Mouse (Mus musculus): ENCODE measurements at regions not wholly inside any gene's neighbourhood (a gene's known extent, or its start where the extent isn't known, plus 50 kb on each side); places are given as distances from the start of the nearest gene placed in this dataset.
A peak's percentile ranks its signal among the peaks of the same experiment; 100 is the strongest.

GRCm38 (mm10) chr8:7234006-7234405 lies 1427.0 kb downstream of the Efnb2 start:
- Histone ChIP-seq H3K9me3 (ENCODE audit: control insufficient read depth, low read length) (no peaks in the 10 kb centered on the region), H3K4me1 (replicated peaks; ENCODE audit: control insufficient read depth, insufficient read depth, low read length) (no peaks in the 10 kb centered on the region), H3K9ac (no peak overlapping the region), H3K27ac (no peak overlapping the region), H3K27me3 (ENCODE audit: control insufficient read depth, insufficient read depth, low read length) (no peaks in the 10 kb centered on the region), H3K4me2 (replicated peaks) (no peak overlapping the region), H3K4me3 (replicated peaks; ENCODE audit: low read length) (no peak overlapping the region), H3K36me3 (replicated peaks; ENCODE audit: control insufficient read depth, insufficient read depth) (no peaks in the 10 kb centered on the region)
- ATAC-seq (ENCODE audit: low FRiP score) = no peak
- 76% methylated on average over 3 of the region's 3 CpGs for WGBS
- no peak for DNase-seq (ENCODE audit: low spot score)

- Histone ChIP-seq H3K27me3 (ENCODE audit: control insufficient read depth, insufficient read depth, low read length) (no peaks in the 10 kb centered on the region), H3K4me3 (replicated peaks; ENCODE audit: low read length) (no peak overlapping the region), H3K4me2 (replicated peaks) (no peak overlapping the region), H3K9ac (no peak overlapping the region), H3K9me3 (ENCODE audit: control insufficient read depth, low read length) (no peaks in the 10 kb centered on the region), H3K27ac (no peak overlapping the region), H3K36me3 (replicated peaks; ENCODE audit: control insufficient read depth, insufficient read depth) (no peaks in the 10 kb centered on the region), H3K4me1 (replicated peaks; ENCODE audit: control insufficient read depth, insufficient read depth, low read length) (no peaks in the 10 kb centered on the region)
- WGBS = 76% methylated on average over 3 of the region's 3 CpGs
- ATAC-seq (ENCODE audit: low FRiP score) (no peak), DNase-seq (ENCODE audit: low spot score) (no peak)
Measured at GRCm38 (mm10) chr8:7219300-7219699, 1441.7 kb downstream of the Efnb2 start.

GRCm38 (mm10) chr8:7207178-7207577 lies 1453.9 kb downstream of the Efnb2 start:
- Histone ChIP-seq H3K4me1 (replicated peaks; ENCODE audit: control insufficient read depth, insufficient read depth, low read length) (no peaks in the 10 kb centered on the region), H3K27ac (no peak overlapping the region), H3K27me3 (ENCODE audit: control insufficient read depth, insufficient read depth, low read length) (no peaks in the 10 kb centered on the region), H3K4me2 (replicated peaks) (no peak overlapping the region), H3K36me3 (replicated peaks; ENCODE audit: control insufficient read depth, insufficient read depth) (no peaks in the 10 kb centered on the region), H3K9ac (no peak overlapping the region), H3K4me3 (replicated peaks; ENCODE audit: low read length) (no peak overlapping the region), H3K9me3 (ENCODE audit: control insufficient read depth, low read length) (no peaks in the 10 kb centered on the region)
- 54% methylated on average over 3 of the region's 3 CpGs for WGBS
- DNase-seq (ENCODE audit: low spot score) (no peak), ATAC-seq (ENCODE audit: low FRiP score) (no peak)

GRCm38 (mm10) chr8:7206596-7206995 lies 1454.4 kb downstream of the Efnb2 start:
- ATAC-seq (ENCODE audit: low FRiP score) (no peak), DNase-seq (ENCODE audit: low spot score) (no peak)
- Histone ChIP-seq H3K9ac (no peak overlapping the region), H3K27ac (no peak overlapping the region), H3K4me1 (replicated peaks; ENCODE audit: control insufficient read depth, insufficient read depth, low read length) (no peaks in the 10 kb centered on the region), H3K4me2 (replicated peaks) (no peak overlapping the region), H3K9me3 (ENCODE audit: control insufficient read depth, low read length) (no peaks in the 10 kb centered on the region), H3K4me3 (replicated peaks; ENCODE audit: low read length) (no peak overlapping the region), H3K27me3 (ENCODE audit: control insufficient read depth, insufficient read depth, low read length) (no peaks in the 10 kb centered on the region), H3K36me3 (replicated peaks; ENCODE audit: control insufficient read depth, insufficient read depth) (no peaks in the 10 kb centered on the region)

- no peak for DNase-seq (ENCODE audit: low spot score)
- H3K27ac ChIP-seq = no peak overlapping the region
- H3K27me3 ChIP-seq (ENCODE audit: control insufficient read depth, insufficient read depth, low read length) = no peaks in the 10 kb centered on the region
- H3K9me3 ChIP-seq (ENCODE audit: control insufficient read depth, low read length) = no peaks in the 10 kb centered on the region
- ATAC-seq (ENCODE audit: low FRiP score) = no peak
- H3K36me3 ChIP-seq (replicated peaks; ENCODE audit: control insufficient read depth, insufficient read depth) = no peaks in the 10 kb centered on the region
- 78% methylated on average over 4 of the region's 4 CpGs for WGBS
- H3K9ac ChIP-seq = no peak overlapping the region
- H3K4me1 ChIP-seq (replicated peaks; ENCODE audit: control insufficient read depth, insufficient read depth, low read length) = no peaks in the 10 kb centered on the region
- no peak overlapping the region for H3K4me3 ChIP-seq (replicated peaks; ENCODE audit: low read length)
- H3K4me2 ChIP-seq (replicated peaks) = no peak overlapping the region
Measured at GRCm38 (mm10) chr8:7205086-7205485, 1456.0 kb downstream of the Efnb2 start.

GRCm38 (mm10) chr8:7190726-7191125 lies 1470.3 kb downstream of the Efnb2 start:
- Histone ChIP-seq H3K27me3 (ENCODE audit: control insufficient read depth, insufficient read depth, low read length) (no peaks in the 10 kb centered on the region), H3K36me3 (replicated peaks; ENCODE audit: control insufficient read depth, insufficient read depth) (no peaks in the 10 kb centered on the region), H3K9me3 (ENCODE audit: control insufficient read depth, low read length) (no peaks in the 10 kb centered on the region), H3K9ac (no peak overlapping the region), H3K4me3 (replicated peaks; ENCODE audit: low read length) (no peak overlapping the region), H3K27ac (no peak overlapping the region), H3K4me1 (replicated peaks; ENCODE audit: control insufficient read depth, insufficient read depth, low read length) (no peaks in the 10 kb centered on the region), H3K4me2 (replicated peaks) (no peak overlapping the region)
- no peak for DNase-seq (ENCODE audit: low spot score)
- no peak for ATAC-seq (ENCODE audit: low FRiP score)

GRCm38 (mm10) chr8:7163361-7163760 lies 1497.7 kb downstream of the Efnb2 start:
- H3K36me3 ChIP-seq (replicated peaks; ENCODE audit: control insufficient read depth, insufficient read depth) = no peaks in the 10 kb centered on the region

GRCm38 (mm10) chr8:7131746-7132145 lies 1529.3 kb downstream of the Efnb2 start:
- no peak overlapping the region; the same call in 1 of the 2 replicates for H3K9ac ChIP-seq
- DNase-seq (ENCODE audit: low spot score) (peak; percentile 24), ATAC-seq (ENCODE audit: low FRiP score) (peak; percentile 21; the same call in 1 of the 2 replicates)
- no peaks in the 10 kb centered on the region for H3K9me3 ChIP-seq (ENCODE audit: control insufficient read depth, low read length)
- H3K4me2 ChIP-seq (replicated peaks) = no peak overlapping the region
- WGBS = 24% methylated on average over 4 of the region's 4 CpGs
- H3K4me3 ChIP-seq (replicated peaks; ENCODE audit: low read length) = no peak overlapping the region
- H3K27me3 ChIP-seq (ENCODE audit: control insufficient read depth, insufficient read depth, low read length) = no peaks in the 10 kb centered on the region
- H3K4me1 ChIP-seq (replicated peaks; ENCODE audit: control insufficient read depth, insufficient read depth, low read length) = 0 out of 2 replicates have a peak, but pooled peaks cover 8% of the 10 kb centered on the region
- H3K27ac ChIP-seq = no peak overlapping the region
- no peaks in the 10 kb centered on the region for H3K36me3 ChIP-seq (replicated peaks; ENCODE audit: control insufficient read depth, insufficient read depth)

More at GRCm38 (mm10) chr8:7163361-7163760, 1497.7 kb downstream of the Efnb2 start:
- Histone ChIP-seq H3K27me3 (ENCODE audit: control insufficient read depth, insufficient read depth, low read length) (no peaks in the 10 kb centered on the region), H3K27ac (no peak overlapping the region), H3K4me1 (replicated peaks; ENCODE audit: control insufficient read depth, insufficient read depth, low read length) (no peaks in the 10 kb centered on the region), H3K4me2 (replicated peaks) (no peak overlapping the region), H3K9me3 (ENCODE audit: control insufficient read depth, low read length) (no peaks in the 10 kb centered on the region), H3K9ac (no peak overlapping the region), H3K4me3 (replicated peaks; ENCODE audit: low read length) (no peak overlapping the region)
- DNase-seq (ENCODE audit: low spot score) (no peak), ATAC-seq (ENCODE audit: low FRiP score) (no peak)
- 93% methylated on average over 5 of the region's 5 CpGs for WGBS

- no peak for ATAC-seq (ENCODE audit: low FRiP score)
- Histone ChIP-seq H3K9ac (no peak overlapping the region), H3K9me3 (ENCODE audit: control insufficient read depth, low read length) (no peaks in the 10 kb centered on the region), H3K4me2 (replicated peaks) (no peak overlapping the region), H3K4me3 (replicated peaks; ENCODE audit: low read length) (no peak overlapping the region), H3K27me3 (ENCODE audit: control insufficient read depth, insufficient read depth, low read length) (no peaks in the 10 kb centered on the region), H3K27ac (no peak overlapping the region), H3K4me1 (replicated peaks; ENCODE audit: control insufficient read depth, insufficient read depth, low read length) (no peaks in the 10 kb centered on the region), H3K36me3 (replicated peaks; ENCODE audit: control insufficient read depth, insufficient read depth) (no peaks in the 10 kb centered on the region)
- no peak for DNase-seq (ENCODE audit: low spot score)
Measured at GRCm38 (mm10) chr8:7108849-7109248, 1552.2 kb downstream of the Efnb2 start.

- Histone ChIP-seq H3K9ac (no peak overlapping the region), H3K4me1 (replicated peaks; ENCODE audit: control insufficient read depth, insufficient read depth, low read length) (no peaks in the 10 kb centered on the region), H3K4me2 (replicated peaks) (no peak overlapping the region), H3K27me3 (ENCODE audit: control insufficient read depth, insufficient read depth, low read length) (no peaks in the 10 kb centered on the region), H3K4me3 (replicated peaks; ENCODE audit: low read length) (no peak overlapping the region), H3K9me3 (ENCODE audit: control insufficient read depth, low read length) (no peaks in the 10 kb centered on the region), H3K27ac (no peak overlapping the region), H3K36me3 (replicated peaks; ENCODE audit: control insufficient read depth, insufficient read depth) (no peaks in the 10 kb centered on the region)
- DNase-seq (ENCODE audit: low spot score) (no peak), ATAC-seq (ENCODE audit: low FRiP score) (peak; percentile 70)
- WGBS = 28% methylated on average over 2 of the region's 2 CpGs
Measured at GRCm38 (mm10) chr8:7097577-7097976, 1563.5 kb downstream of the Efnb2 start.
